Mouse (Mus musculus) heart, embryonic 13.5 days (tissue): ENCODE results near the gene Ptpru. TPM values are rescaled to one million over a fixed set of nuclear protein-coding genes. Genes with fewer than 3 reads are reported as not detected.

ENCODE experiments used
- ATAC-seq: fragments of 200-750 bp; cut with Nextera tagmentation; 2 replicates; pipeline ENCODE4 v1.8.0; 2017; ENCODE audit warnings: moderate TSS enrichment; ENCODE audit not compliant: insufficient number of reproducible peaks, low FRiP score, low TSS enrichment; ENCODE audit errors: extremely low read depth
- H3K27ac ChIP-seq: fragments of 300-500 bp; sonication (generic); replicated peaks from 2 replicates; pipeline ENCODE4 v1.5.1; 2015; ENCODE audit warnings: moderate library complexity, mild to moderate bottlenecking, inconsistent platforms
- H3K27me3 ChIP-seq: fragments of 300-500 bp; sonication (generic); replicated peaks from 2 replicates; pipeline ENCODE4 v1.6.1; 2015; ENCODE audit warnings: mild to moderate bottlenecking, inconsistent platforms
- H3K36me3 ChIP-seq: fragments of 300-500 bp; sonication (generic); 2 replicates; pipeline ENCODE4 v1.6.1; 2015; ENCODE audit warnings: mild to moderate bottlenecking, inconsistent platforms
- H3K4me1 ChIP-seq: fragments of 300-500 bp; sonication (generic); 2 replicates; pipeline ENCODE4 v1.6.1; 2015; ENCODE audit warnings: inconsistent platforms
- H3K4me2 ChIP-seq: fragments of 300-500 bp; sonication (generic); 2 replicates; pipeline ENCODE4 v1.6.1; 2015; ENCODE audit warnings: inconsistent platforms, mild to moderate bottlenecking, moderate library complexity
- H3K4me3 ChIP-seq: fragments of 300-500 bp; sonication (generic); 2 replicates; pipeline ENCODE4 v1.5.1; 2015; ENCODE audit warnings: moderate library complexity, mild to moderate bottlenecking, inconsistent platforms
- H3K9ac ChIP-seq: fragments of 300-500 bp; sonication (generic); 2 replicates; pipeline ENCODE4 v1.6.1; 2015; ENCODE audit warnings: inconsistent platforms, mild to moderate bottlenecking, moderate library complexity
- H3K9me3 ChIP-seq: fragments of 300-500 bp; sonication (generic); 2 replicates; pipeline ENCODE4 v1.6.1; 2016; ENCODE audit warnings: inconsistent platforms
- WGBS: fragments of 180-500 bp; shearing (Covaris S2); methylation state at CpG from one replicate; pipeline ENCODE4 v1.1.7; 2015; ENCODE audit warnings: mixed read lengths; 5-methylcytosine and 5-hydroxymethylcytosine counted together
- polyA plus RNA-seq: library from polyadenylated mRNA; unstranded; fragments of >200 nt; fragmentation: Nextera tagmentation; extraction: Ambion mirVana; gene quantifications from 2 replicates; pipeline ENCODE4 v1.2.1, GENCODE M21; 2015

Ptpru gene
- polyA plus RNA-seq, 1 experiment from 2014 or later, result 2.2 TPM

DNA sequence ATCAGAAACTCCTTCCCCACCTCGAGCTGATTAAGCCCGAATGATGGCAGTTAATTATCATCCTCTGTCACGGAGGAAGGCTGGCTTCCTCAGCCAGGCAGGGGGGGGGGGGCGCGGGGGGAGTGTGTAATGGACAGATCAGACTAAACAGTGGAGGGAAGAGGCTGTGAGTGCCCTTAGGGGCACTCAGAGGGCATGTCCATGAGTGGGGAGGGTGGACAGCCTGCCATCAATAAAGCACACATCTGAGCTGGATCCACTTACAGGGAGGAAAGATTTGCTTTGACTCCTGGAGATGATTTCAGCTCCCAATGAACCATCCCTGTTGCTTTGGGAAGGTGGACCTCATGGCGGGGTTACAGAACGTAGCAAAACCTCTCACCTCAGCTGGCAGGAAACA, 109.5 kb downstream of the Ptpru start:
- H3K27ac ChIP-seq, result no peak overlapping the region
- 0 out of 2 replicates have a peak, but pooled peaks cover 7% of the 10 kb centered on the region for H3K27me3 ChIP-seq
- no peak overlapping the region for H3K4me3 ChIP-seq
- no peaks in the 10 kb centered on the region for H3K36me3 ChIP-seq
- H3K9me3 ChIP-seq, result no peaks in the 10 kb centered on the region
- no peak overlapping the region for H3K4me2 ChIP-seq
- WGBS, result 42% methylated on average over 7 of the region's 7 CpGs
- H3K4me1 ChIP-seq, result no peaks in the 10 kb centered on the region
- no peak overlapping the region for H3K9ac ChIP-seq
- ATAC-seq, result no peak

DNA sequence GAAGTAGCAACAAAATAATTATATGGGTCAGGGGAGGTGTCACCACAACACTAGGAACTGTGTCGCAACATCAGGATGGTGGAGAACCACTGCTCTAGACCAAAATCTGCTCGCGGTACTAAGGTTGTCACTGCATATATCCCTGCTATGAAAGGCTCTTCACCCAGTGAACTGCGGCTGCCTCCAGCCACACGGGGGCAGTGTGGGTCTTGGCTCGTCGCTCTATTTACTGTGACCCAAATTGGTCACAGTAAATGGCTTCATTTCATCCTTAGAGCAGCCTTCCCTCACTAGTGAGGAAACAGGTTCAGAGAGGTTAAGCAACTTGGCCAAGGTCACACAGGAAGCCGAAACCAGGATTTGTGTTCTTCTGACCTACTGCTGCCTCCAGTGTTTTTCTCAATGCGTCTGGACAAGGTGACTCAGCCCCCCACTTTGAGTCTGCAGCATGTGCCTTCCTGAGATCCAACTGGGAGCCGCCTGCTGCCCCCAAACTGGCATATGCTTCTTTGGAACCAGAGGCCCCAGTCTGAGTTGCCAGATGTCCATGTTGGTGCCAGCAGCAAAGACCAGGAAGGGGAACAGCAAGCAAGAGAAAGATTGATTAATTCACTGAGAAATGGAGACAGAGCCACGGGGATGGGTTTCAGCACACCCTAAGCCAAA, 114.5 kb downstream of the Ptpru start:
- 53% methylated on average over 11 of the region's 11 CpGs for WGBS
- Histone ChIP-seq H3K36me3 (no peaks in the 10 kb centered on the region), H3K4me1 (peaks cover 10% of the 10 kb centered on the region), H3K4me2 (no peak overlapping the region), H3K27ac (no peak overlapping the region), H3K4me3 (no peak overlapping the region), H3K27me3 (peaks cover 6% of the 10 kb centered on the region; the same call in 1 of the 2 replicates), H3K9ac (no peak overlapping the region), H3K9me3 (no peaks in the 10 kb centered on the region)
- no peak for ATAC-seq

DNA sequence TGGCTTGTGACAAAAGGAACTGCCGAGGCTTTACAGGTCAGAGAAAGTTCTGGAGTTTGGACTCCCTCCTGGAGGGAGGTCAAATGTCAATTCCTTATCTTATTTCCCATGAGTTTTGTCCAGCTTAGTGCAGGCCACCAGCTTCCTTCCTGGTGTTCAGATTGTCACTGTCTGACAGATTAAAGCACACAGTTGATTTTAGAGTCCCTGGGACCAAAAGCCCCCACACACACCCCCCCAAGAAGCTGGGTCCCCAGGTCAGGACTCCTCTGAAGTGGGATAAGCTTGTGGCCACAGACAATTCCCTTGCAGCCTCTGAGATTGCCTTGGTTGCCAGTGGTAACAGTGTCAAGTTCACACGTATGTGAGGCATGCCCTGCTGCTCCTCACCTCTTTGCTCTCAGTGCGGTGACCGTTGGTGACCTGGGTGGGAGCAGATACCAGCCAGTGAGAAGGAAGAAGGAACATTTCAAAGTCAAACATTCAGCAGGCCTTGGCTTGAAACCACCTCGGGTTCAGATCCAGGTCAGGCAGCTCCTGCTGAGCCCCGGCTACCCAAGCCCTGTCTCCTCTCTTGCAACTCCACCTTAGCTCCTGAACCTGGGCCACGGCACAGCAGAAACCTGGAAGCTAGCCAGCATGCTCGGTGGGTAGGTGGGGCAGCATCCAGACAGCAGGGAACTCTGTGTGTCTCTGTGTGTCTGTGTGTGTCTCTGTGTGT, 115.8 kb downstream of the Ptpru start:
- H3K36me3 ChIP-seq, result no peaks in the 10 kb centered on the region
- 17% methylated on average over 8 of the region's 8 CpGs for WGBS
- no peak overlapping the region for H3K9ac ChIP-seq
- ATAC-seq, result no peak
- H3K4me3 ChIP-seq, result no peak overlapping the region
- H3K4me1 ChIP-seq, result peaks cover 10% of the 10 kb centered on the region
- H3K27me3 ChIP-seq, result peaks cover 6% of the 10 kb centered on the region; the same call in 1 of the 2 replicates
- H3K27ac ChIP-seq, result no peak overlapping the region
- H3K9me3 ChIP-seq, result no peaks in the 10 kb centered on the region
- no peak overlapping the region for H3K4me2 ChIP-seq

- no peak overlapping the region for H3K27ac ChIP-seq
- peaks cover 10% of the 10 kb centered on the region for H3K4me1 ChIP-seq
- 66% methylated on average over 5 of the region's 5 CpGs for WGBS
- H3K9ac ChIP-seq, result no peak overlapping the region
- no peak overlapping the region for H3K4me3 ChIP-seq
- H3K36me3 ChIP-seq, result no peaks in the 10 kb centered on the region
- no peak for ATAC-seq
- H3K4me2 ChIP-seq, result no peak overlapping the region
- peaks cover 6% of the 10 kb centered on the region; the same call in 1 of the 2 replicates for H3K27me3 ChIP-seq
- no peaks in the 10 kb centered on the region for H3K9me3 ChIP-seq
Observed at GRCm38 (mm10) chr4:131719151-131719550, 118.9 kb downstream of the Ptpru start.

Other genes with a start within 250 kb of the Ptpru start
- 39.2 and 42.0 TPM in 2 replicates for gene Mecr, start 5.2 kb upstream of the Ptpru start, polyA plus RNA-seq
- 68.5 and 72.0 TPM in 2 replicates for gene Srsf4, start 35.3 kb upstream of the Ptpru start, polyA plus RNA-seq
- 1.5 and 1.9 TPM in 2 replicates for gene Tmem200b, start 83.5 kb upstream of the Ptpru start, polyA plus RNA-seq
- gene Gm10300, start 236.4 kb upstream of the Ptpru start, polyA plus RNA-seq, result 0.08 and 0.13 TPM in 2 replicates
- 58.5 and 76.5 TPM in 2 replicates for gene Epb41, start 237.0 kb upstream of the Ptpru start, polyA plus RNA-seq